ENCODE assay signal across 16 mouse cellular contexts in genomic region chr8:46496852-46497251, GRCm38 (mm10). TPM values are rescaled to one million over a fixed set of nuclear protein-coding genes. Genes with fewer than 3 reads are reported as not detected.
DNase-seq lines count a peak whose midpoint lies in the region; ATAC-seq lines count a peak whose summit lies in the region.
"Had no signal": no experiment of that assay in that cellular context is flagged by ENCODE, and none has a peak within 500 bp of the region (broad histone marks: within the 10 kb centered on the region; RNA-seq: fewer than 3 reads in every experiment).

No protein-coding gene starts in this region.

- no peak overlapping the region for H3K27ac ChIP-seq in liver, embryonic 11.5 days (ENCODE audit: low read depth, low read length)
- H3K27ac ChIP-seq: hindbrain, embryonic 10.5 days; midbrain, embryonic 15.5 days; neural tube, embryonic 13.5 days had no signal

- no peaks in the 10 kb centered on the region for H3K27me3 ChIP-seq in liver, embryonic 11.5 days (replicated peaks; ENCODE audit: control insufficient read depth, insufficient read depth, low read length)
- H3K27me3 ChIP-seq: midbrain, embryonic 15.5 days; neural tube, embryonic 13.5 days had no signal

- H3K9me3 ChIP-seq in liver, embryonic 11.5 days (ENCODE audit: control insufficient read depth, low read length) = no peaks in the 10 kb centered on the region
- H3K9me3 ChIP-seq: hindbrain, embryonic 10.5 days; midbrain, embryonic 15.5 days; neural tube, embryonic 13.5 days had no signal

- no peak overlapping the region for H3K4me2 ChIP-seq in liver, embryonic 11.5 days
- H3K4me2 ChIP-seq: midbrain, embryonic 15.5 days; neural tube, embryonic 13.5 days had no signal

- no peak overlapping the region for H3K9ac ChIP-seq in liver, embryonic 11.5 days (ENCODE audit: low read depth, low read length)
- H3K9ac ChIP-seq: midbrain, embryonic 15.5 days; neural tube, embryonic 13.5 days had no signal

- intact Hi-C loops in heart, postnatal 36 days (cut with DNase I) = loop anchor here (2.0 kb wide), 1 partner anchor 24 kb away; no protein-coding TSS in a partner anchor

- DNase-seq in heart, adult 11 months = peak; percentile 91
- no peak for DNase-seq in heart, postnatal 36 days
- DNase-seq in c-Kit-negative CD71-positive TER-119-positive erythroid progenitor cells, embryonic 14.5 days (ENCODE audit: low read depth, low spot score) = peak; percentile 53
- DNase-seq in liver, embryonic 11.5 days (ENCODE audit: low spot score) = no peak
- no peak for DNase-seq in cerebellum, postnatal 4 days (ENCODE audit: low spot score in 2 of 2)
- DNase-seq in cerebellum, adult 9-11 months = no peak
- DNase-seq: adrenal gland, postnatal 10 days; cerebellum, adult 11 months; embryo, embryonic 11 days; thymus, adult 18-20 months had no signal

- H3K4me3 ChIP-seq in liver, embryonic 11.5 days (ENCODE audit: low read depth, low read length) = no peak overlapping the region
- H3K4me3 ChIP-seq: hindbrain, embryonic 10.5 days; midbrain, embryonic 15.5 days; neural tube, embryonic 13.5 days had no signal

- H3K4me1 ChIP-seq in liver, embryonic 11.5 days (replicated peaks; ENCODE audit: control insufficient read depth, insufficient read depth, low read length) = peaks cover 35% of the 10 kb centered on the region
- H3K4me1 ChIP-seq: midbrain, embryonic 15.5 days; neural tube, embryonic 13.5 days had no signal

- H3K36me3 ChIP-seq in liver, embryonic 11.5 days (ENCODE audit: control insufficient read depth, insufficient read depth, low read length) = no peaks in the 10 kb centered on the region
- H3K36me3 ChIP-seq: hindbrain, embryonic 10.5 days; midbrain, embryonic 15.5 days; neural tube, embryonic 13.5 days had no signal

- WGBS in liver, embryonic 11.5 days = 59% methylated on average over 6 of the region's 6 CpGs

- peak; percentile 40 for ATAC-seq in liver, embryonic 11.5 days (replicated peaks; ENCODE audit: low FRiP score)
- ATAC-seq in megakaryocyte-erythroid progenitor cell, adult 5-6 weeks (replicated peaks; ENCODE audit: low FRiP score, low TSS enrichment, poor library complexity, severe bottlenecking) = peak; percentile 25
- ATAC-seq in CD4-positive, CD25-positive, alpha-beta regulatory T cell, adult 4 months = no peak
- ATAC-seq: intestine, embryonic 16.5 days; midbrain, embryonic 15.5 days had no signal

RNA-seq across cellular contexts. Expression of gene Acsl1, which starts 26.0 kb away (rescaled TPM):
- total RNA-seq in heart, postnatal 36 days (2021) = 1,000 to 10,000 TPM in 1 of 2 experiments, 100 to 1,000 TPM in 1; 996 to 1,034 TPM
- polyA plus RNA-seq in liver, embryonic 11.5 days (2014; fragmentation: Nextera tagmentation; extraction: Ambion mirVana) = 47.3 and 50.7 TPM in 2 replicates
- 85.5 and 104 TPM in 2 replicates for total RNA-seq in megakaryocyte-erythroid progenitor cell, adult 5-6 weeks (2014; fragmentation: Nextera tagmentation)
- total RNA-seq in megakaryocyte-erythroid progenitor cell, adult 5-6 weeks (2017) = 139 and 157 TPM in 2 replicates
- polyA plus RNA-seq in CD4-positive, CD25-positive, alpha-beta regulatory T cell, adult 4 months (2017; shearing (Covaris generic)) = 10 to 100 TPM; 10.3 to 13.8 TPM

RNA-seq across cellular contexts. Expression of gene Cenpu, which starts 55.0 kb away (rescaled TPM):
- total RNA-seq in heart, postnatal 36 days (2021) = 1 to 10 TPM; 1.1 to 1.8 TPM
- 22.0 and 29.8 TPM in 2 replicates for polyA plus RNA-seq in liver, embryonic 11.5 days (2014; fragmentation: Nextera tagmentation; extraction: Ambion mirVana)
- total RNA-seq in megakaryocyte-erythroid progenitor cell, adult 5-6 weeks (2014; fragmentation: Nextera tagmentation) = 43.9 and 56.0 TPM in 2 replicates
- 94.8 and 107 TPM in 2 replicates for total RNA-seq in megakaryocyte-erythroid progenitor cell, adult 5-6 weeks (2017)
- 1 to 10 TPM; 6.1 to 8.2 TPM for polyA plus RNA-seq in CD4-positive, CD25-positive, alpha-beta regulatory T cell, adult 4 months (2017; shearing (Covaris generic))

Comparison
In these comparisons a context has a peak if more than half of its experiments do, and no peak if none do; other contexts are left out.
1. DNase-seq: peak in heart, adult 11 months (single experiment) and c-Kit-negative CD71-positive TER-119-positive erythroid progenitor cells, embryonic 14.5 days (single experiment); none in heart, postnatal 36 days (0 of 2), liver, embryonic 11.5 days (single experiment), cerebellum, postnatal 4 days (0 of 2) and cerebellum, adult 9-11 months (single experiment).
2. RNA of gene Acsl1, which starts 26.0 kb away (total RNA-seq): 996 to 1,034 TPM in heart, postnatal 36 days; 85.5 to 157 TPM in megakaryocyte-erythroid progenitor cell, adult 5-6 weeks; every median in the first group is over 4 times any median in the second.
3. RNA of gene Cenpu, which starts 55.0 kb away (total RNA-seq): 43.9 to 107 TPM in megakaryocyte-erythroid progenitor cell, adult 5-6 weeks; 1.1 to 1.8 TPM in heart, postnatal 36 days; every median in the first group is over 10 times any median in the second.